Mouse (Mus musculus): ENCODE data around the gene Auts2. TPM values are rescaled to one million over a fixed set of nuclear protein-coding genes. Genes with fewer than 3 reads are reported as not detected.

Gene Auts2
- total and polyA plus RNA-seq, 2 experiments from 2014 or later, result 6.8 to 12.1 TPM

DNA sequence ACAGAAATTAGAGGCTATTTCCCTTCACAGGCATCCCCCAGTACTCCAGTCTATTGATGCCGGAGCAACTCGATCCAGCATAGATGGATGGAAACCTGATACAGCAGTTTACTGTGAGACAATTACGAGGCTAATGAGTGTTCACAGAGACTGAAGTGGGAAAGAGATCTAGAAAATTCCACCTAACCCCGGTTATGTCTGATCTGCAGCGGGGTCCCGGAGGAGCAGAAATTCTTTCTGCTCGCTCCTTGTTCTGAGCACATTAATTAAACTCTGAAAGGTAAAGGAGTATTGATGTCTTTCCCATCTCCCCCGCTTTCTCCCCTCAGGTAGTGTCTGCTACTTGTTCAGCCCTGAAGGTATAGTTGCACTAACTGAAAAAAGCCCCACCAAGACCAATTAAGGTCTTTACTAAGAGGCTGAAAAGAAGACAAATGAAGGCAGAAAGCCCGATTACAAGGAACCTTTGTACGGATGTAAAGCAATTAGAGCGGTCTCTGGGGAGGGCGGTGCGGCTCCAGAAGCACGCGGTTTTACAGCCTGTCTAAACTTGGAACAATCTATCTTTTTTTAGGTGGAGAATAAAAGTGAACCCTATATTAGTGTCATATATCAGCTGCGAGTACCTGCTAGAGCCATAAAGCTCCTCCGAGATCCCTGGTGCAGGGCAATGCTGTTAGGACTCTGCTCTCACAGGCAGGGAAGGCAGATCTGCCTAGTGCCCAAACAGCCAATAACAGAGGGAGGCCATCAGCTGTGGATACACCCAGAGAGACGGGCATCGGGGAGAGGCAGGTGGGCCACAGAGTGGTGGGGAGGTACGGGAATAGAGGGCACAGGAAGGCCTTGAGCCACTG lies 691.3 kb downstream of the Auts2 start:
- no peak overlapping the region for H3K27ac ChIP-seq (ENCODE audit: low read depth)
- H3K9me3 ChIP-seq (replicated peaks; ENCODE audit: control insufficient read depth, low read length), result no peaks in the 10 kb centered on the region
- 80% methylated on average over 20 of the region's 20 CpGs for WGBS
- DNase-seq (ENCODE audit: low spot score) (no peak), ATAC-seq (ENCODE audit: insufficient read depth, low read depth) (no peak)
- H3K36me3 ChIP-seq (replicated peaks; ENCODE audit: control insufficient read depth, insufficient read depth, low read length), result no peaks in the 10 kb centered on the region
- no peak overlapping the region for H3K4me2 ChIP-seq (ENCODE audit: low read depth, low read length)
- H3K9ac ChIP-seq (replicated peaks; ENCODE audit: low read depth, low read length), result no peak overlapping the region
- no peak for TF ChIP-seq EP300 (IDR thresholded peaks at IDR 0.05; ENCODE audit: low read depth)
- TF ChIP-seq CTCF (IDR thresholded peaks at IDR 0.05; ENCODE audit: low read depth), result no peak
- no peaks in the 10 kb centered on the region for H3K27me3 ChIP-seq (ENCODE audit: control insufficient read depth, insufficient read depth, low read length)
- no peaks in the 10 kb centered on the region for H3K4me1 ChIP-seq (ENCODE audit: control insufficient read depth, insufficient read depth)
- no peak overlapping the region for H3K4me3 ChIP-seq (ENCODE audit: low read depth, low read length)

DNA sequence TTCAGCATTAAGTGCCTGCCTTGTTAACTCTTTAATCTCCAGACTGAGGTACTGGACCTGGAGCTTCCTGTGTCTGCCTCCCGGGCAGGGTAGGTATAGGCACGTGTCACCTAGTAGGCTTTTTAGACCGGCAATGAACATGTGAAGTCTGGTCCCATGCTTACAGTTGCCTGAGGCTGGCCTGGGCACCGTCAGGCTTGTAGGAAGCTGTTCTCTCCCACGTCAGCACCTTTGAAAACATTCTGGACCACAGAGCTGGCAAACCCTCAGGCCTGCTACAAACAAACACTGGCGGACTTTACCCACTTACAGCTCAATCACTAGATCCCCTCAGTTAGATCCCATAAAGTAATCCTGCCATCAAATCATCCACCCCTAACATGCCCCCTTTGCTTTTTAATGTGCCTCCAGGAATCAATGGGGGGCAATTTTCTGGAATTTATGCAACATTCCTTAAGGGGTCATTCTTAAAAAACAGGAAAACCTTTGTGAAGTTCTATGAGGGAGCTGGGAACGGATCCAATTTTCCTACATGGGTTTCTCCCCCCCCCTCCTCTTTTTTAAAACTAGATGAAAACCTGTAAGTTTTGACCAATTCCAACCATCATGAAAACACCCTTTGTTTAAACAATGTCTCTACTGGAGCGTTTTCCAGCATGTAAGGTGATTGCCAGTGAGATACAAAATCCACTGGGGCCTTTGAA lies 692.4 kb downstream of the Auts2 start:
- 42% methylated on average over 8 of the region's 8 CpGs for WGBS
- Histone ChIP-seq H3K27me3 (ENCODE audit: control insufficient read depth, insufficient read depth, low read length) (no peaks in the 10 kb centered on the region), H3K4me1 (ENCODE audit: control insufficient read depth, insufficient read depth) (no peaks in the 10 kb centered on the region), H3K9ac (replicated peaks; ENCODE audit: low read depth, low read length) (no peak overlapping the region), H3K4me2 (ENCODE audit: low read depth, low read length) (no peak overlapping the region), H3K4me3 (ENCODE audit: low read depth, low read length) (no peak overlapping the region), H3K9me3 (replicated peaks; ENCODE audit: control insufficient read depth, low read length) (no peaks in the 10 kb centered on the region), H3K36me3 (replicated peaks; ENCODE audit: control insufficient read depth, insufficient read depth, low read length) (no peaks in the 10 kb centered on the region), H3K27ac (ENCODE audit: low read depth) (no peak overlapping the region)
- DNase-seq (ENCODE audit: low spot score) (no peak), ATAC-seq (ENCODE audit: insufficient read depth, low read depth) (no peak)
- no peak for TF ChIP-seq EP300 (IDR thresholded peaks at IDR 0.05; ENCODE audit: low read depth)
- TF ChIP-seq CTCF (IDR thresholded peaks at IDR 0.05; ENCODE audit: low read depth), result no peak

DNA sequence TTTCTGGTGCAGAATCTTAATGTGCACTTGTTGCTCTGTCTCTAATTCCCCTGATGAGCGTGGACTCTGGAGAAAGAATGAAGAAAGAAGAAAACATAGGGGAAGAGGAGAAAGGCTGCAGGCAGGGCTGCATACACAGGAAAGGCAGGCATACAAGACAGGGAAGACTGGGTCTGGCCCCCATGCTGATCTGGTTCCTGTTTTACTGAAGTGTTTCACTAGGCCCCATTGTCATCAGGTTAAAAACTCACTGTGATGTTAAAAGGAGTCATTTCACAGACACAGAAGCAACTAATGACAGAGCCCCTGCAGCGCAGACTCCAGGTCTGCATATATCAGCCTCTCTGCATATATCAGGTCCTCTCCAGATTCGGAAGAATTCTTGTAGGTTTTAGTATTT lies 693.5 kb downstream of the Auts2 start:
- H3K36me3 ChIP-seq (replicated peaks; ENCODE audit: control insufficient read depth, insufficient read depth, low read length), result no peaks in the 10 kb centered on the region
- H3K9ac ChIP-seq (replicated peaks; ENCODE audit: low read depth, low read length), result no peak overlapping the region
- no peak overlapping the region for H3K4me3 ChIP-seq (ENCODE audit: low read depth, low read length)
- ATAC-seq (ENCODE audit: insufficient read depth, low read depth) (no peak), DNase-seq (ENCODE audit: low spot score) (no peak)
- TF ChIP-seq EP300 (IDR thresholded peaks at IDR 0.05; ENCODE audit: low read depth) (no peak), CTCF (IDR thresholded peaks at IDR 0.05; ENCODE audit: low read depth) (no peak)
- H3K9me3 ChIP-seq (replicated peaks; ENCODE audit: control insufficient read depth, low read length), result no peaks in the 10 kb centered on the region
- no peaks in the 10 kb centered on the region for H3K27me3 ChIP-seq (ENCODE audit: control insufficient read depth, insufficient read depth, low read length)
- H3K4me1 ChIP-seq (ENCODE audit: control insufficient read depth, insufficient read depth), result no peaks in the 10 kb centered on the region
- H3K27ac ChIP-seq (ENCODE audit: low read depth), result no peak overlapping the region
- 88% methylated on average over 3 of the region's 3 CpGs for whole genome bisulfite sequencing
- no peak overlapping the region for H3K4me2 ChIP-seq (ENCODE audit: low read depth, low read length)

DNA sequence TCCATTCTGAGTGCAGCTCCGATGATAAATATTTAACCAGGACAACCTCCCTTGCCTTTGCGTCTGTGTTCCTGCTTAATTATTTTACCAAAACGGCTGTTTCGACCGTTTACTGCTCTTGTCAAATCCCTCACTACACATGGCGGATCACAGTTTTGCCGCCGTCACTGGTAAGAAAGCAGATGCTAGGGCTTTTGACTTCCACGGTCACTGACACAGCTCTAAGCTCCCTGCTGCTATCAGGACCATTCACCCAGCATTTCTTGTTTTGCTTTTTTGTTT lies 698.7 kb downstream of the Auts2 start:
- H3K36me3 ChIP-seq (replicated peaks; ENCODE audit: control insufficient read depth, insufficient read depth, low read length), result no peaks in the 10 kb centered on the region
- H3K9ac ChIP-seq (replicated peaks; ENCODE audit: low read depth, low read length), result no peak overlapping the region
- H3K4me3 ChIP-seq (ENCODE audit: low read depth, low read length), result no peak overlapping the region
- no peak for ATAC-seq (ENCODE audit: insufficient read depth, low read depth)
- DNase-seq (ENCODE audit: low spot score), result no peak
- WGBS, result 86% methylated on average over 9 of the region's 9 CpGs
- H3K4me1 ChIP-seq (ENCODE audit: control insufficient read depth, insufficient read depth), result no peaks in the 10 kb centered on the region
- no peak overlapping the region for H3K27ac ChIP-seq (ENCODE audit: low read depth)
- H3K4me2 ChIP-seq (ENCODE audit: low read depth, low read length), result no peak overlapping the region
- no peak for TF ChIP-seq EP300 (IDR thresholded peaks at IDR 0.05; ENCODE audit: low read depth)
- no peak for TF ChIP-seq CTCF (IDR thresholded peaks at IDR 0.05; ENCODE audit: low read depth)
- no peaks in the 10 kb centered on the region for H3K27me3 ChIP-seq (ENCODE audit: control insufficient read depth, insufficient read depth, low read length)
- H3K9me3 ChIP-seq (replicated peaks; ENCODE audit: control insufficient read depth, low read length), result no peaks in the 10 kb centered on the region

DNA sequence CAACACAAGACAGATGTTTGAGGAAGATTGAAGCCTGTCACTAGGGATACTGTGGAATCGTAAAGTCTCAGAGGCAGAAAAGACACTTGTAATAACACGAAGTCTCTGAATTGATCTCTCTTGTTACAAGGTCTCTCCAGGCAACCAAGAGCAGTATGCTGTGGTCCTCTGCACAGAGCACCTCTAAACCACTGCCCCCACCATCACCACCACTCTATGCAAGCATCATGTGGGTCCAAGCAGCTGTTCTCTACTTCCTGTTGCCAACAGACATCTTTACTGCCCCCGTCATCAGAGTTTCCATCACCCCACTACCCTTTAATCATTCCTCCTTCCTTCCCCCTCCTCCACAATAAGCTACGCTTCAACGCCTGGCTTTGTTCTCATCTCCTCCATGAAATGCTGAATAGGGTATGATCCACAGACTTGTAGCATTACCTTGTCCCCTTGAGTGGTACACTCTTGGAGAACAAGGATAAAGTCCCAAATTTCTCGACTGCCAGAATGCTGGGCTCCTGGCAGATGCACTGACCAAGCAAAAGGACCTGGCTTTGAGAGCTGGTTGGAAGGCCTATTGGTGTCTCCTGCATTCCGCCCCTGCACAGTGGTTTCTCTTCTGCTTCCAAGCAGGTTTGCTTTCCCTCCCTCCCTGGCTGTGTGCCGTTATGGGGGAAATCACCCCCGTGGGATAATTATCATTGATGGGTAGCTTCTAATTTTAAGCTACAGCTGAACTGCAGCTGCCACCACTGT lies 699.2 kb downstream of the Auts2 start:
- H3K9ac ChIP-seq (replicated peaks; ENCODE audit: low read depth, low read length), result no peak overlapping the region
- 68% methylated on average over 9 of the region's 9 CpGs for WGBS
- H3K9me3 ChIP-seq (replicated peaks; ENCODE audit: control insufficient read depth, low read length), result no peaks in the 10 kb centered on the region
- no peaks in the 10 kb centered on the region for H3K36me3 ChIP-seq (replicated peaks; ENCODE audit: control insufficient read depth, insufficient read depth, low read length)
- no peak overlapping the region for H3K4me2 ChIP-seq (ENCODE audit: low read depth, low read length)
- no peaks in the 10 kb centered on the region for H3K27me3 ChIP-seq (ENCODE audit: control insufficient read depth, insufficient read depth, low read length)
- DNase-seq (ENCODE audit: low spot score) (no peak), ATAC-seq (ENCODE audit: insufficient read depth, low read depth) (no peak)
- H3K27ac ChIP-seq (ENCODE audit: low read depth), result no peak overlapping the region
- no peak overlapping the region for H3K4me3 ChIP-seq (ENCODE audit: low read depth, low read length)
- TF ChIP-seq EP300 (IDR thresholded peaks at IDR 0.05; ENCODE audit: low read depth) (no peak), CTCF (IDR thresholded peaks at IDR 0.05; ENCODE audit: low read depth) (no peak)
- no peaks in the 10 kb centered on the region for H3K4me1 ChIP-seq (ENCODE audit: control insufficient read depth, insufficient read depth)
